Mouse (Mus musculus): Measurements from ENCODE around the gene Magi1. TPM values are rescaled to one million over a fixed set of nuclear protein-coding genes. Genes with fewer than 3 reads are reported as not detected.

The Magi1 gene
- total and polyA plus RNA-seq, 2 experiments from 2014 or later = 16.4 to 53.0 TPM

GRCm38 (mm10) chr6:94101256-94101655 lies 182.5 kb downstream of the Magi1 start:
- no peak overlapping the region for H3K27ac ChIP-seq (ENCODE audit: low read depth, low read length)
- no peak overlapping the region for H3K4me3 ChIP-seq (ENCODE audit: low read depth, low read length)
- no peak for TF ChIP-seq CTCF (IDR thresholded peaks at IDR 0.05; ENCODE audit: low read depth)
- ATAC-seq = no peak
- H3K9ac ChIP-seq = no peak overlapping the region
- H3K36me3 ChIP-seq (ENCODE audit: insufficient read depth) = no peaks in the 10 kb centered on the region
- no peaks in the 10 kb centered on the region for H3K9me3 ChIP-seq (ENCODE audit: low read length)
- no peak for DNase-seq
- H3K4me1 ChIP-seq (ENCODE audit: insufficient read depth) = peaks cover 6% of the 10 kb centered on the region; the same call in 1 of the 2 replicates
- H3K4me2 ChIP-seq (ENCODE audit: low read depth) = no peak overlapping the region
- no peaks in the 10 kb centered on the region for H3K27me3 ChIP-seq (ENCODE audit: insufficient read depth, low read length)
- WGBS = 45% methylated on average over 5 of the region's 5 CpGs

GRCm38 (mm10) chr6:94094924-94095685 lies 188.6 kb downstream of the Magi1 start:
- DNase-seq (no peak), ATAC-seq (no peak)
- no peak for TF ChIP-seq CTCF (IDR thresholded peaks at IDR 0.05; ENCODE audit: low read depth)
- H3K36me3 ChIP-seq (ENCODE audit: insufficient read depth) = no peaks in the 10 kb centered on the region
- H3K27ac ChIP-seq (ENCODE audit: low read depth, low read length) = no peak overlapping the region
- H3K9ac ChIP-seq = no peak overlapping the region
- no peak overlapping the region for H3K4me3 ChIP-seq (ENCODE audit: low read depth, low read length)
- no peaks in the 10 kb centered on the region for H3K27me3 ChIP-seq (ENCODE audit: insufficient read depth, low read length)
- no peak overlapping the region for H3K4me2 ChIP-seq (ENCODE audit: low read depth)
- no peaks in the 10 kb centered on the region for H3K4me1 ChIP-seq (ENCODE audit: insufficient read depth)
- 48% methylated on average over 4 of the region's 4 CpGs for WGBS
- H3K9me3 ChIP-seq (ENCODE audit: low read length) = no peaks in the 10 kb centered on the region

GRCm38 (mm10) chr6:94092969-94093597 lies 190.6 kb downstream of the Magi1 start:
- 57% methylated on average over 8 of the region's 8 CpGs for WGBS
- no peaks in the 10 kb centered on the region for H3K4me1 ChIP-seq (ENCODE audit: insufficient read depth)
- H3K9ac ChIP-seq = no peak overlapping the region
- no peak for ATAC-seq
- no peaks in the 10 kb centered on the region for H3K27me3 ChIP-seq (ENCODE audit: insufficient read depth, low read length)
- no peak for TF ChIP-seq CTCF (IDR thresholded peaks at IDR 0.05; ENCODE audit: low read depth)
- no peak for DNase-seq
- H3K27ac ChIP-seq (ENCODE audit: low read depth, low read length) = no peak overlapping the region
- no peak overlapping the region for H3K4me3 ChIP-seq (ENCODE audit: low read depth, low read length)
- H3K4me2 ChIP-seq (ENCODE audit: low read depth) = no peak overlapping the region
- no peaks in the 10 kb centered on the region for H3K9me3 ChIP-seq (ENCODE audit: low read length)
- H3K36me3 ChIP-seq (ENCODE audit: insufficient read depth) = no peaks in the 10 kb centered on the region

GRCm38 (mm10) chr6:94092500-94092899 lies 191.2 kb downstream of the Magi1 start:
- H3K27ac ChIP-seq (ENCODE audit: low read depth, low read length) = no peak overlapping the region
- no peaks in the 10 kb centered on the region for H3K4me1 ChIP-seq (ENCODE audit: insufficient read depth)
- no peak overlapping the region for H3K4me2 ChIP-seq (ENCODE audit: low read depth)
- no peaks in the 10 kb centered on the region for H3K9me3 ChIP-seq (ENCODE audit: low read length)
- DNase-seq (no peak), ATAC-seq (no peak)
- no peak for TF ChIP-seq CTCF (IDR thresholded peaks at IDR 0.05; ENCODE audit: low read depth)
- H3K4me3 ChIP-seq (ENCODE audit: low read depth, low read length) = no peak overlapping the region
- no peak overlapping the region for H3K9ac ChIP-seq
- no peaks in the 10 kb centered on the region for H3K27me3 ChIP-seq (ENCODE audit: insufficient read depth, low read length)
- H3K36me3 ChIP-seq (ENCODE audit: insufficient read depth) = no peaks in the 10 kb centered on the region
- whole genome bisulfite sequencing = 98% methylated on average over 4 of the region's 4 CpGs

- no peak for ATAC-seq
- no peak for DNase-seq
- no peak overlapping the region for H3K4me2 ChIP-seq (ENCODE audit: low read depth)
- WGBS = 71% methylated on average over 2 of the region's 2 CpGs
- H3K9me3 ChIP-seq (ENCODE audit: low read length) = no peaks in the 10 kb centered on the region
- no peak for TF ChIP-seq CTCF (IDR thresholded peaks at IDR 0.05; ENCODE audit: low read depth)
- no peak overlapping the region for H3K4me3 ChIP-seq (ENCODE audit: low read depth, low read length)
- H3K36me3 ChIP-seq (ENCODE audit: insufficient read depth) = no peaks in the 10 kb centered on the region
- no peak overlapping the region for H3K9ac ChIP-seq
- H3K27me3 ChIP-seq (ENCODE audit: insufficient read depth, low read length) = no peaks in the 10 kb centered on the region
- H3K4me1 ChIP-seq (ENCODE audit: insufficient read depth) = no peaks in the 10 kb centered on the region
- no peak overlapping the region for H3K27ac ChIP-seq (ENCODE audit: low read depth, low read length)
These were observed 196.9 kb downstream of the Magi1 start for GRCm38 (mm10) chr6:94086855-94087254.

- no peak overlapping the region for H3K4me2 ChIP-seq (ENCODE audit: low read depth)
- H3K4me1 ChIP-seq (ENCODE audit: insufficient read depth) = no peaks in the 10 kb centered on the region
- no peak for TF ChIP-seq CTCF (IDR thresholded peaks at IDR 0.05; ENCODE audit: low read depth)
- WGBS = 13% methylated on average over 5 of the region's 5 CpGs
- H3K9ac ChIP-seq = no peak overlapping the region
- H3K27ac ChIP-seq (ENCODE audit: low read depth, low read length) = no peak overlapping the region
- no peaks in the 10 kb centered on the region for H3K27me3 ChIP-seq (ENCODE audit: insufficient read depth, low read length)
- no peak; the same call in 1 of the 2 replicates for ATAC-seq
- H3K4me3 ChIP-seq (ENCODE audit: low read depth, low read length) = no peak overlapping the region
- H3K36me3 ChIP-seq (ENCODE audit: insufficient read depth) = no peaks in the 10 kb centered on the region
- no peak for DNase-seq
- no peaks in the 10 kb centered on the region for H3K9me3 ChIP-seq (ENCODE audit: low read length)
These were observed 199.0 kb downstream of the Magi1 start for GRCm38 (mm10) chr6:94084752-94085151.

- ATAC-seq = no peak
- no peaks in the 10 kb centered on the region for H3K9me3 ChIP-seq (ENCODE audit: low read length)
- H3K27ac ChIP-seq (ENCODE audit: low read depth, low read length) = no peak overlapping the region
- no peaks in the 10 kb centered on the region for H3K36me3 ChIP-seq (ENCODE audit: insufficient read depth)
- no peaks in the 10 kb centered on the region for H3K27me3 ChIP-seq (ENCODE audit: insufficient read depth, low read length)
- no peak overlapping the region for H3K9ac ChIP-seq
- TF ChIP-seq CTCF (IDR thresholded peaks at IDR 0.05; ENCODE audit: low read depth) = no peak
- 87% methylated on average over 7 of the region's 7 CpGs for WGBS
- H3K4me1 ChIP-seq (ENCODE audit: insufficient read depth) = no peaks in the 10 kb centered on the region
- DNase-seq = no peak
- H3K4me2 ChIP-seq (ENCODE audit: low read depth) = no peak overlapping the region
- no peak overlapping the region for H3K4me3 ChIP-seq (ENCODE audit: low read depth, low read length)
These were observed 200.3 kb downstream of the Magi1 start for GRCm38 (mm10) chr6:94083459-94083858.

Data from forebrain, postnatal 0 days (tissue).